Mouse (Mus musculus) adrenal gland, adult 2 months (tissue): ENCODE results near the gene Gm20388. TPM values are rescaled to one million over a fixed set of nuclear protein-coding genes. Genes with fewer than 3 reads are reported as not detected.
A peak's percentile ranks its signal among the peaks of the same experiment; 100 is the strongest.

ENCODE experiments used
- DNase-seq: peaks from one replicate; pipeline ENCODE4 v3.0.0; 2021
- polyA plus RNA-seq: library from polyadenylated mRNA; depleted of rRNA; stranded (reverse); fragments of >200 nt; gene quantifications from 2 replicates; pipeline ENCODE4 v1.2.3, GENCODE M21; 2012
- total RNA-seq, 2 experiments: library from RNA; stranded (reverse); gene quantifications; 2 replicates each; pipeline ENCODE4 v1.2.3; 2021

The Gm20388 gene
- total and polyA plus RNA-seq, 3 experiments = 5.9 to 50.1 (median 9.9) TPM

- DNase-seq = peak; percentile 87
These were observed 1688.3 kb downstream of the Gm20388 start for GRCm38 (mm10) chr8:121598892-121599291.

- DNase-seq = no peak
These were observed 1689.2 kb downstream of the Gm20388 start for GRCm38 (mm10) chr8:121599842-121600241.

GRCm38 (mm10) chr8:121602411-121602810 lies 1691.8 kb downstream of the Gm20388 start:
- no peak for DNase-seq

GRCm38 (mm10) chr8:121602860-121603259 lies 1692.2 kb downstream of the Gm20388 start:
- DNase-seq = peak; percentile 79

- no peak for DNase-seq
These were observed 1693.2 kb downstream of the Gm20388 start for GRCm38 (mm10) chr8:121603801-121604200.

GRCm38 (mm10) chr8:121607661-121608060 lies 1697.0 kb downstream of the Gm20388 start:
- no peak for DNase-seq

GRCm38 (mm10) chr8:121609251-121609650 lies 1698.6 kb downstream of the Gm20388 start:
- DNase-seq = no peak

GRCm38 (mm10) chr8:121609916-121610315 lies 1699.3 kb downstream of the Gm20388 start:
- DNase-seq = no peak

- DNase-seq = no peak
These were observed 1702.8 kb downstream of the Gm20388 start for GRCm38 (mm10) chr8:121613419-121613818.

- peak; percentile 78 for DNase-seq
These were observed 1708.9 kb downstream of the Gm20388 start for GRCm38 (mm10) chr8:121619401-121619995.

- peak; percentile 45 for DNase-seq
These were observed 1710.3 kb downstream of the Gm20388 start for GRCm38 (mm10) chr8:121620801-121621516.

GRCm38 (mm10) chr8:121621879-121622278 lies 1711.2 kb downstream of the Gm20388 start:
- DNase-seq = no peak

- DNase-seq = no peak
These were observed 1712.4 kb downstream of the Gm20388 start for GRCm38 (mm10) chr8:121623043-121623442.

- no peak for DNase-seq
These were observed 1718.0 kb downstream of the Gm20388 start for GRCm38 (mm10) chr8:121628681-121629080.

- peak; percentile 81 for DNase-seq
These were observed 1721.0 kb downstream of the Gm20388 start for GRCm38 (mm10) chr8:121631645-121632071.

- no peak for DNase-seq
These were observed 1721.8 kb downstream of the Gm20388 start for GRCm38 (mm10) chr8:121632401-121632800.

- DNase-seq = peak; percentile 59
These were observed 1724.9 kb downstream of the Gm20388 start for GRCm38 (mm10) chr8:121635534-121635933.

- no peak for DNase-seq
These were observed 1725.5 kb downstream of the Gm20388 start for GRCm38 (mm10) chr8:121636180-121636579.

- DNase-seq = no peak
These were observed 1732.2 kb downstream of the Gm20388 start for GRCm38 (mm10) chr8:121642804-121643203.

GRCm38 (mm10) chr8:121643384-121643783 lies 1732.7 kb downstream of the Gm20388 start:
- DNase-seq = no peak

- DNase-seq = peak; percentile 37
These were observed 1737.0 kb downstream of the Gm20388 start for GRCm38 (mm10) chr8:121647511-121648215.

GRCm38 (mm10) chr8:121648451-121648850 lies 1737.8 kb downstream of the Gm20388 start:
- DNase-seq = no peak

- no peak for DNase-seq
These were observed 1738.8 kb downstream of the Gm20388 start for GRCm38 (mm10) chr8:121649423-121649822.
